Mouse (Mus musculus) hindbrain, embryonic 11.5 days (tissue): ENCODE data around the gene Tigd4. TPM values are rescaled to one million over a fixed set of nuclear protein-coding genes. Genes with fewer than 3 reads are reported as not detected.
"Not testable (repeated sequence)": the region's sequence is repeated elsewhere in the genome, so short reads cannot be mapped to it uniquely, and the experiment has no call there.

Experiments
- ATAC-seq: fragments of 200-750 bp; cut with Nextera tagmentation; 2 replicates; pipeline ENCODE4 v1.8.0; 2017; ENCODE audit warnings: mild to moderate bottlenecking, moderate TSS enrichment, moderate library complexity; ENCODE audit not compliant: low FRiP score
- DNase-seq: peaks from one replicate; pipeline ENCODE4 v3.0.0-alpha.2; 2015; ENCODE audit warnings: low spot score
- H3K27ac ChIP-seq: fragments of 300-500 bp; sonication (generic); 2 replicates; pipeline ENCODE4 v1.5.1; 2014; ENCODE audit warnings: mild to moderate bottlenecking, low read depth, low read length
- H3K27me3 ChIP-seq: fragments of 300-500 bp; sonication (generic); 2 replicates; pipeline ENCODE4 v1.6.1; 2014; ENCODE audit warnings: mild to moderate bottlenecking, low read length, moderate library complexity, mixed read lengths; ENCODE audit not compliant: control insufficient read depth, insufficient read depth
- H3K36me3 ChIP-seq: fragments of 300-500 bp; sonication (generic); 2 replicates; pipeline ENCODE4 v1.6.1; 2014; ENCODE audit warnings: mild to moderate bottlenecking, low read length, moderate library complexity, mixed read lengths; ENCODE audit not compliant: control insufficient read depth, insufficient read depth
- H3K4me1 ChIP-seq: fragments of 300-500 bp; sonication (generic); replicated peaks from 2 replicates; pipeline ENCODE4 v1.6.1; 2014; ENCODE audit warnings: low read length, mixed read lengths; ENCODE audit not compliant: control insufficient read depth, insufficient read depth
- H3K4me2 ChIP-seq: fragments of 300-500 bp; sonication (generic); replicated peaks from 2 replicates; pipeline ENCODE4 v1.6.1; 2014; ENCODE audit warnings: mild to moderate bottlenecking, low read depth, low read length
- H3K4me3 ChIP-seq: fragments of 300-500 bp; sonication (generic); 2 replicates; pipeline ENCODE4 v1.5.1; 2014; ENCODE audit warnings: low read depth, low read length
- H3K9ac ChIP-seq: fragments of 300-500 bp; sonication (generic); 2 replicates; pipeline ENCODE4 v1.6.1; 2014; ENCODE audit warnings: low read depth, low read length
- H3K9me3 ChIP-seq: fragments of 300-500 bp; sonication (generic); 2 replicates; pipeline ENCODE4 v1.6.1; 2016; ENCODE audit warnings: low read length; ENCODE audit not compliant: control insufficient read depth
- WGBS: fragments of 180-500 bp; shearing (Covaris S2); extraction: QIAGEN DNeasy Blood & Tissue Kit; methylation state at CpG from one replicate; pipeline ENCODE4 v1.1.7; 2014; 5-methylcytosine and 5-hydroxymethylcytosine counted together
- polyA plus RNA-seq: library from polyadenylated mRNA; unstranded; fragments of >200 nt; fragmentation: Nextera tagmentation; extraction: Ambion mirVana; gene quantifications from 2 replicates; pipeline ENCODE4 v1.2.1, GENCODE M21; 2014

The Tigd4 gene
- polyA plus RNA-seq = 0.04 and 0.05 TPM in 2 replicates

DNA sequence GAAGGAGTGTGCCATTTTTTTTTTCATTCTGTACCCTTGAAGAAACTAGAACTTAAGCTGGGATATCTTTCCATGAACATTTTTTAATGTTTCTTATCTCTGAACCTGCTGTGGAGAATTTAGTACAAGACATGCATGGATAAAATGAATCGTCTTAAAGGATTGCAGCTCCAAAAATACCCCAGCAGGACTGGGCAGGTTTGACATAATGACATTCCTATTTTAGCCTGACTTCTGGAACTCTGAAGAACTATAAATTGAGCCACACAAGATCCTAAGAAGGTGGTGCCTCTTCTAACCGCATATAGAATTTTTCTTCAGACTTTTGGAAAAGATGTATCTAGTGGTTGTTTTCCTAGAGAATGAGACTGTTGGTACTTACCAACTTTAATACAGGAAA, at the start of gene Tigd4:
Gene Tigd4, plus strand, starts transcription at position 301 of the 400 bp plus-strand sequence.
- no peaks in the 10 kb centered on the region for H3K36me3 ChIP-seq
- no peak within 1 kb of the TSS for H3K27ac ChIP-seq
- no peak for DNase-seq
- H3K4me3 ChIP-seq = no peak within 1 kb of the TSS
- no peak within 1 kb of the TSS for H3K4me2 ChIP-seq
- H3K9me3 ChIP-seq = no peaks in the 10 kb centered on the region
- H3K4me1 ChIP-seq = no peaks in the 10 kb centered on the region; the same call in 1 of the 2 replicates
- WGBS = 90% methylated on average over 2 of the region's 2 CpGs
- no peak for ATAC-seq
- no peaks in the 10 kb centered on the region for H3K27me3 ChIP-seq
- no peak within 1 kb of the TSS for H3K9ac ChIP-seq

GRCm38 (mm10) chr3:84547177-84547576, 46.2 kb upstream of the Tigd4 start:
- no peak overlapping the region for H3K9ac ChIP-seq
- H3K4me1 ChIP-seq = no peaks in the 10 kb centered on the region
- 70% methylated on average over 8 of the region's 8 CpGs for WGBS
- no peak for ATAC-seq
- H3K27me3 ChIP-seq = no peaks in the 10 kb centered on the region
- DNase-seq = no peak
- H3K4me3 ChIP-seq = no peak overlapping the region
- H3K36me3 ChIP-seq = no peaks in the 10 kb centered on the region
- no peak overlapping the region for H3K27ac ChIP-seq
- no peaks in the 10 kb centered on the region for H3K9me3 ChIP-seq
- no peak overlapping the region for H3K4me2 ChIP-seq

DNA sequence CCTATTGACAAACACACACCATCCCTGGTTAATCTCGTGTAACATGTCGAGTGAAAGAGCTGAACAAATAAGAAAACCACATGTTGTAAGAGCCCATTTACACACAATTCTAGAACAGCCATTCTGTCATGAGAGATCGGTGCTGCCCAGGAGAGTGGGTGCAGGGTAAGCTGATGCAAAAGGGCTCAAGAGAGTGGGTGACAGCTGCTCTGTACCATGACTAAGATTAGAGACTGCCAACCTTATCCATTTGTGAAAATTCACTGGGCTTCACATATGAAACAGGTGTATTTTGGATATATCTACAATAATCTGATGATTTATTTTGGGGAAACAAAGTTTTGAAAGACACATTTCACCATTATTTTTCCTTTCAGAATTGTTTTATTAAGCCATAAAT, 37.6 kb upstream of the Tigd4 start:
- H3K4me2 ChIP-seq = no peak overlapping the region
- no peaks in the 10 kb centered on the region for H3K27me3 ChIP-seq
- H3K27ac ChIP-seq = no peak overlapping the region
- WGBS = 96% methylated on average over 3 of the region's 3 CpGs
- no peaks in the 10 kb centered on the region for H3K4me1 ChIP-seq
- ATAC-seq (no peak), DNase-seq (no peak)
- H3K9me3 ChIP-seq = no peaks in the 10 kb centered on the region
- H3K9ac ChIP-seq = no peak overlapping the region
- H3K4me3 ChIP-seq = no peak overlapping the region
- H3K36me3 ChIP-seq = no peaks in the 10 kb centered on the region

DNA sequence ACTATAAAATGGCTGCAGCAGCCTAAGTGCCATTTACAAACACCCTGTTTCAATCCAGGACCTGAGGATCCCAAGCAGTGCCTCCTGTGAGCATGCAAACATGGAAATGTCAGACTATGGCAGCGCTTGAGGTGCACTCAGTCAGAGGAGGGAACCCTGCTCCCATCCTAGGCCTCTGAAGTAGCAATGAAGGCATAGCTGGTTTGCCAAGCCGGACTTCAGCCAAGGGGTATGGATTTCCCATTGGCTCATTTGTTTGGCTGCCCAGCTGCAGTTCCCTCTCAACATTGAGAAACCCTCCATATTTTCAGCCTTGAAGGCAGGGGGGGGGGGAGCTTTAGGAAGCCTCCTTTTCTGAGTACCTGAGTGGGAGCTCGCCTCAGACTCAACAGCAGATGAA, 35.1 kb upstream of the Tigd4 start:
- H3K9ac ChIP-seq = no peak overlapping the region
- ATAC-seq (no peak), DNase-seq (no peak)
- H3K4me1 ChIP-seq = no peaks in the 10 kb centered on the region
- H3K4me2 ChIP-seq = no peak overlapping the region
- H3K4me3 ChIP-seq = no peak overlapping the region
- 97% methylated on average over 3 of the region's 3 CpGs for WGBS
- H3K9me3 ChIP-seq = no peaks in the 10 kb centered on the region
- H3K36me3 ChIP-seq = no peaks in the 10 kb centered on the region
- no peaks in the 10 kb centered on the region for H3K27me3 ChIP-seq
- H3K27ac ChIP-seq = no peak overlapping the region

- not testable (repeated sequence) for H3K9ac ChIP-seq, H3K27ac ChIP-seq, H3K4me2 ChIP-seq, ATAC-seq, H3K36me3 ChIP-seq, H3K4me3 ChIP-seq, H3K27me3 ChIP-seq, DNase-seq, H3K4me1 ChIP-seq, H3K9me3 ChIP-seq
- 88% methylated on average over 2 of the region's 2 CpGs for WGBS
Measured at GRCm38 (mm10) chr3:84562911-84563310, 30.5 kb upstream of the Tigd4 start.

GRCm38 (mm10) chr3:84563415-84563814, 30.0 kb upstream of the Tigd4 start:
- WGBS = 89% methylated on average over 4 of the region's 4 CpGs

DNA sequence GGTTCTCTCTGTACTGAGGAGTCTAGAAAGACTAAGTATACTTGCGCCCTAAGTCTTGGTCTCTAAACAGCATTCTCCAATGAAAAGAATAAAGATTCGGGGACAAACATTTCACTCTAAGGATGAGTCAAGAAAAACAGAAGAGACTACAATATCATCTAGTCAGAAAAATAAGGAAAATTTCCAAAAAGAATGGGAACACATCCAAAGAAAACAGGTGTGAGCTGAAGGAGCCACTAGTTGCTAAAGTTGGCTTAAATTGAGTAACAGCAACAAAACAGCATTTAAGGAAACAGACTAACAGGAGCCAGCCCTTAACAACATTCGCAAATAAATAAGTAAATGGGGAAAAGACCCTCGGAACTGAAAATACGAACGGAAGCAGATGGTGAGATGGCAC, 24.8 kb upstream of the Tigd4 start:
- DNase-seq (no peak), ATAC-seq (no peak)
- 93% methylated on average over 6 of the region's 6 CpGs for WGBS
- Histone ChIP-seq H3K4me2 (no peak overlapping the region), H3K9ac (no peak overlapping the region), H3K4me1 (no peaks in the 10 kb centered on the region), H3K36me3 (no peaks in the 10 kb centered on the region), H3K9me3 (no peaks in the 10 kb centered on the region), H3K27me3 (no peaks in the 10 kb centered on the region), H3K27ac (no peak overlapping the region), H3K4me3 (no peak overlapping the region)

More at GRCm38 (mm10) chr3:84563415-84563814, 30.0 kb upstream of the Tigd4 start:
- no peak for ATAC-seq
- no peak overlapping the region for H3K4me2 ChIP-seq
- H3K27ac ChIP-seq = no peak overlapping the region
- DNase-seq = no peak
- H3K4me3 ChIP-seq = no peak overlapping the region
- no peaks in the 10 kb centered on the region for H3K36me3 ChIP-seq
- no peak overlapping the region for H3K9ac ChIP-seq
- no peaks in the 10 kb centered on the region for H3K27me3 ChIP-seq
- H3K9me3 ChIP-seq = no peaks in the 10 kb centered on the region
- H3K4me1 ChIP-seq = no peaks in the 10 kb centered on the region

DNA sequence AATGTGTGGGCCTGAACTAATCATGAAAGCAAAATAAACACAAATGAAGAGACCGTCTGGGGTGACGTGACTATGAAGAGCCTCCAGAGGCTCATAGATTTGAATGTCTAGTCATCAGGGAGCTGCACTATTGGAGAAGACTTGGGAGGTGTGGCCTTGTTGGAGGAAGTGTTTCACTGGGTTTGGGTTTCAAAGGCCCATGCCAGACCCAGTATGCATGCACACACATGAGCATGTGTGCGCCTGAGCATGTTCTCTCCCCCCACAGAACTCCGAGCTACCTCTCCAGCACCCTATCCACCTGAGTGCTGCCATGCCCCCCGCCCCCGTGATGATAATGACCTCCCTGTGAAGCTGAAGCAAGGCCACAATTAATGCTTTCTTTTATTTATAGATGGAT, 23.8 kb upstream of the Tigd4 start:
- no peaks in the 10 kb centered on the region for H3K27me3 ChIP-seq
- H3K9ac ChIP-seq = no peak overlapping the region
- ATAC-seq = no peak
- H3K4me3 ChIP-seq = no peak overlapping the region
- no peaks in the 10 kb centered on the region for H3K4me1 ChIP-seq
- no peaks in the 10 kb centered on the region for H3K36me3 ChIP-seq
- H3K4me2 ChIP-seq = no peak overlapping the region
- 85% methylated on average over 6 of the region's 6 CpGs for WGBS
- no peak overlapping the region for H3K27ac ChIP-seq
- no peaks in the 10 kb centered on the region for H3K9me3 ChIP-seq
- no peak for DNase-seq

DNA sequence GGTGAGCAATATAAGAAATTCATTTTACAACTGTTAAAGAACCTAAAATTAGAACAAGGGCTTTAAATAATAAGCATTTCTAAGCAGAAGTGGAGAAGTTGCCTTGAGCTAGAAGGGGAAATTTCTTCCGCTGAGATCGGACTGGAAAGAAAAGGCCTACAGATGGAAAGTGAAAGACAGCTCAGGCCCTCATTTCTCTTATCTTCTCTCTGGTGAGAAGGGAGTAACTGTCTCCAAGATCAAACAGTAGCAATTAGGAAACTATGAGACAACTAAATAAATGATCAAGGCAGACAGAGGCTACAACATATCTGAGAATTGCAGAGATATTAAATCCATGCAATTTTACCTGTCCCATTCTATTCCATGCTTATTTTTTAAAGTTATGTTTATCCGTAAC, 22.9 kb upstream of the Tigd4 start:
- H3K4me2 ChIP-seq = no peak overlapping the region
- WGBS = 91% methylated on average over 3 of the region's 3 CpGs
- H3K27ac ChIP-seq = no peak overlapping the region
- no peaks in the 10 kb centered on the region for H3K27me3 ChIP-seq
- H3K36me3 ChIP-seq = no peaks in the 10 kb centered on the region
- no peaks in the 10 kb centered on the region for H3K4me1 ChIP-seq
- ATAC-seq = no peak
- H3K4me3 ChIP-seq = no peak overlapping the region
- no peak for DNase-seq
- no peaks in the 10 kb centered on the region for H3K9me3 ChIP-seq
- H3K9ac ChIP-seq = no peak overlapping the region
